Mouse (Mus musculus) heart, postnatal 0 days (tissue): ENCODE results near the gene Fam193b. TPM values are rescaled to one million over a fixed set of nuclear protein-coding genes. Genes with fewer than 3 reads are reported as not detected.

Source experiments
- ATAC-seq: fragments of 200-750 bp; cut with Nextera tagmentation; 2 replicates; pipeline ENCODE4 v1.8.0; 2017; ENCODE audit warnings: low read depth, moderate number of reproducible peaks, moderate library complexity; ENCODE audit not compliant: insufficient read depth
- DNase-seq: peaks from one replicate; pipeline ENCODE4 v3.0.0-alpha.2; 2016; ENCODE audit warnings: low spot score
- H3K27ac ChIP-seq: fragments of 300-500 bp; sonication (generic); 2 replicates; pipeline ENCODE4 v1.5.1; 2014; ENCODE audit warnings: low read depth, mild to moderate bottlenecking
- H3K27me3 ChIP-seq: fragments of 300-500 bp; sonication (generic); 2 replicates; pipeline ENCODE4 v1.6.1; 2014; ENCODE audit warnings: low read length, mixed read lengths; ENCODE audit not compliant: control insufficient read depth, insufficient read depth
- H3K36me3 ChIP-seq: fragments of 300-500 bp; sonication (generic); replicated peaks from 2 replicates; pipeline ENCODE4 v1.6.1; 2014; ENCODE audit warnings: low read length, mixed read lengths; ENCODE audit not compliant: control insufficient read depth, insufficient read depth
- H3K4me1 ChIP-seq: fragments of 300-500 bp; sonication (generic); 2 replicates; pipeline ENCODE4 v1.6.1; 2014; ENCODE audit warnings: antibody characterized with exemption; ENCODE audit not compliant: control insufficient read depth, insufficient read depth
- H3K4me2 ChIP-seq: fragments of 300-500 bp; sonication (generic); 2 replicates; pipeline ENCODE4 v1.6.1; 2014; ENCODE audit warnings: low read depth, mild to moderate bottlenecking, low read length, moderate library complexity
- H3K4me3 ChIP-seq: fragments of 300-500 bp; sonication (generic); 2 replicates; pipeline ENCODE4 v1.5.1; 2014; ENCODE audit warnings: low read depth, low read length
- H3K9ac ChIP-seq: fragments of 300-500 bp; sonication (generic); replicated peaks from 2 replicates; pipeline ENCODE4 v1.6.1; 2014; ENCODE audit warnings: low read depth, low read length, mixed read lengths
- H3K9me3 ChIP-seq: fragments of 300-500 bp; sonication (generic); replicated peaks from 2 replicates; pipeline ENCODE4 v1.6.1; 2016; ENCODE audit warnings: low read length; ENCODE audit not compliant: control insufficient read depth
- CTCF ChIP-seq: IDR thresholded peaks from 2 replicates; pipeline ENCODE4 v1.5.1; 2016; ENCODE audit warnings: antibody characterized with exemption, control low read depth, low read depth
- EP300 ChIP-seq: IDR thresholded peaks from 2 replicates; pipeline ENCODE4 v1.6.1; 2016; ENCODE audit warnings: antibody characterized with exemption, low read depth
- WGBS: fragments of 180-500 bp; shearing (Covaris S2); extraction: QIAGEN DNeasy Blood & Tissue Kit; methylation state at CpG from one replicate; pipeline ENCODE4 v1.1.7; 2014; 5-methylcytosine and 5-hydroxymethylcytosine counted together
- polyA plus RNA-seq: library from polyadenylated mRNA; unstranded; fragments of >200 nt; fragmentation: Nextera tagmentation; extraction: Ambion mirVana; gene quantifications from 2 replicates; pipeline ENCODE4 v1.2.1, GENCODE M21; 2015
- total RNA-seq: library from RNA; depleted of rRNA; stranded (reverse); fragments of >200 nt; gene quantifications from 2 replicates; pipeline ENCODE4 v1.2.3, GENCODE M21; 2014; ENCODE audit warnings: low replicate concordance

Fam193b gene
- total and polyA plus RNA-seq, 2 experiments from 2014 or later, result 10.3 to 17.7 TPM

DNA sequence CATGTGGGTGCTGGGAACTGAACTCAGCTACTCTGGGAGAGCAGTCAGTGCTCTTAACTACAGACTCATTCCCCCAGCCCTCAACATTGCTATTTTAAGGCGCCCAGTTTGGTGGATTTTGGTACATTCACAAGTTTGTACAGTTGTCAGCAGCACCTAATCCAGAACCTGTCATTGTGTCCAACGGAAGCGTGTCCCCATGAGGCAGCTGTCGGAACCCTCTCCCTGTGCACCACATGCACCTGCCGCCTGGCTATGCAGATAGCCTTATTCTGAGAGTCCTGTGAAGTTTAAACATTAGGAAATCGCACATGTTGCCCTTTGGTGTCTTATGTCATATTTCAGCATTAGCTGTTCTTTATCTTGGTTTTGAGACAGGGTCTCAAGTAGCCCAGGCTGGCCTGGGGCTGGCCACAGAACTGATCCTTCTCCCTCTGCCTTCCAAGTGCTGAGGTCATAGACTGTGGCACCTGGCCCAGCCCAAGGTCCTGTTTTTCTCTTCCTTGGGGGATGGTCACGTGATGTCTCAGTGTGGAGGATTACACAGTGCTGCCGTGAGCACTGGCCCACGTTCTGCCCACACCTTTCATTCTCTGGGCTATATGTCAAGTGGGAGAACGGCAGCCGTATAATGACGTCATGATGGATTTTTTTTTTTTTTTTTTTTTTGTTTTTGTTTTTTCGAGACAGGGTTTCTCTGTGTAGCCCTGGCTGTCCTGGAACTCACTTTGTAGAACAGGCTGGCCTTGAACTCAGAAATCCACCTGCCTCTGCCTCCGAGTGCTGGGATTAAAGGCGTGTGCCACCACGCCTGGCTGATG lies 45.0 kb downstream of the Fam193b start:
- H3K27ac ChIP-seq, result no peak overlapping the region
- 72% methylated on average over 15 of the region's 16 CpGs for WGBS
- no peak for TF ChIP-seq CTCF
- no peak for TF ChIP-seq EP300
- H3K9ac ChIP-seq, result no peak overlapping the region
- no peaks in the 10 kb centered on the region for H3K9me3 ChIP-seq
- peaks cover 16% of the 10 kb centered on the region for H3K36me3 ChIP-seq
- no peak overlapping the region for H3K4me3 ChIP-seq
- no peak overlapping the region for H3K4me2 ChIP-seq
- H3K27me3 ChIP-seq, result no peaks in the 10 kb centered on the region
- ATAC-seq, result no peak
- no peaks in the 10 kb centered on the region for H3K4me1 ChIP-seq
- no peak for DNase-seq

DNA sequence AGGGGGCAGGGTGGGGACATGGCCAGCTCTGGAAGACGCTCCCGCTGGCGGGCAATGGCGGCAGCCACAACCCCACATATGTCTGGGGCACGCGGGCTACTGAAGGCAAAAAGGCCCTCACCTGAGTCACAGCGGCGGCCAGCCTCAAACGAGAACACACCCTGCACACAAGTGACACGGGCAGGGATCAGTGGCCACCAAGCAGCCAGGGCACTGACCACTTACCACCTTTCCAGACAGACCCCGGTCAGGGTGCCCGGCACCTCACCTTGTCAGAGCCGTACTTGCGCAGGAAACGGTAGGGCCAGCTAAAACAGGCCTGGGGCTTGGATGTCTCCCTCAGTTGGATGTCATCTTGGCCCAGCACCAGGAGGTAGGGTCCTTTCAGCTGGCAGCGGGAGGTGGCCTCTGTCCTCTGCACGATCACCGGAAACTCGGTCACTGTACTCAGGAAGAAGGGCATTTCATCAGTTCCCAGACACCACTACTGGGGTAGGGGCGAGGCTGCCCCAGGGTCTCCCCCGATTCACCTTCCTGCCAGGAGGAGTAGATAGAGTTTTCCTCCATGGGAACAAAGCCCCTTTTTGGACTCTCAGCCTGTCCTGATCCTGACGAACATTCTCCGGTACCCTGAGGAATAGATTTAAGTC lies 46.8 kb downstream of the Fam193b start:
- ATAC-seq, result no peak
- Histone ChIP-seq H3K4me1 (no peaks in the 10 kb centered on the region), H3K4me2 (no peak overlapping the region), H3K27me3 (no peaks in the 10 kb centered on the region), H3K27ac (peak overlapping the region; percentile 43), H3K4me3 (no peak overlapping the region), H3K36me3 (no peaks in the 10 kb centered on the region; the same call in 1 of the 2 replicates), H3K9ac (no peak overlapping the region), H3K9me3 (no peaks in the 10 kb centered on the region)
- TF ChIP-seq EP300 (no peak), CTCF (no peak)
- no peak for DNase-seq
- 81% methylated on average over 23 of the region's 23 CpGs for WGBS

DNA sequence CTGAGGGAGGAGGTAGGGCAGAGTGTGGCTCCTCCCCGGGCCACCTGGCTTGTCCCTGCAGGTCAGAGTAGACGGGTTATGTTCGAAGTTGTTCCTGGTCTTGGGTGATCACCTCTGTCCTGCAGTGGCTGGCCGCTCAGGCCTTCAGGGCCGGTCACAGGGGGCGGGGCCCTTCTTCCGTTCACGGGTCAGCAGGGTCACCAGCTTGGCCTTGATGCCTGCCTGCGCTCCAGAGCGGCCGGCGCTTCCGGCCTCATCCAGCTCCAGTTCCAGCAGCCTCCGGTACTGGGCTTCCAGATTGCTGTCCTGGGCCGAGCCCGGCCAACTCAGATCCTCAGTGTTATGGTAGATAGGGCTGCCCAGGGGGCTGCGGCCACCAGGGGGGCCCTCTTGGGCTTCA lies 47.6 kb downstream of the Fam193b start:
- H3K4me2 ChIP-seq, result no peak overlapping the region
- H3K27ac ChIP-seq, result peak overlapping the region; percentile 70
- H3K9ac ChIP-seq, result no peak overlapping the region
- no peaks in the 10 kb centered on the region for H3K4me1 ChIP-seq
- no peaks in the 10 kb centered on the region; the same call in 1 of the 2 replicates for H3K36me3 ChIP-seq
- TF ChIP-seq EP300 (no peak), CTCF (no peak)
- WGBS, result 66% methylated on average over 17 of the region's 17 CpGs
- peaks cover 3% of the 10 kb centered on the region; the same call in 1 of the 2 replicates for H3K27me3 ChIP-seq
- no peak overlapping the region for H3K4me3 ChIP-seq
- H3K9me3 ChIP-seq, result no peaks in the 10 kb centered on the region
- ATAC-seq, result peak; percentile 43
- DNase-seq, result no peak

DNA sequence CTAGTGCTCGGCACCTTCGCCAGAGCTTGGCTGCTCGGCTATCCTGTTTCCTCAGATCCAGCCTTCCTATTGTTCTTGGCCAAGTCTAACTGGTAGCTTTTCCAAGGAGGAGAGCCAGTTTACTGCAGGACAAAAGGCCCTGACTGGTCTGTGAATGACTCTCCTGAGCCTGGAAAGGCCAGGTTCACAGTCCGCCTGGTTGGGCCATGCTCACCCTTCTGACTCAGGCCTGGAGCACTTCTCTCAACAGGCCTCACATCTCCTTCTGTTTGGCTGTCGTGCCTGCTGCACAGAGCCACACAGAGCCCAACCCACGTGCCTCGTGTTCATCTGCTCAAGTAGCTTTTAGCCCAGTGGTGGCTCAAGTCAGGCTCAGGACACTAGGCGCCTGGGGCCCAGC lies 48.2 kb downstream of the Fam193b start:
- Histone ChIP-seq H3K4me2 (no peak overlapping the region), H3K9ac (no peak overlapping the region), H3K27ac (peak overlapping the region; percentile 70), H3K27me3 (peaks cover 7% of the 10 kb centered on the region; the same call in 1 of the 2 replicates), H3K9me3 (no peaks in the 10 kb centered on the region), H3K4me3 (no peak overlapping the region), H3K36me3 (no peaks in the 10 kb centered on the region; the same call in 1 of the 2 replicates), H3K4me1 (no peaks in the 10 kb centered on the region)
- DNase-seq, result peak; percentile 43
- TF ChIP-seq CTCF, result no peak
- TF ChIP-seq EP300, result no peak
- WGBS, result 43% methylated on average over 8 of the region's 8 CpGs
- ATAC-seq, result peak; percentile 74

DNA sequence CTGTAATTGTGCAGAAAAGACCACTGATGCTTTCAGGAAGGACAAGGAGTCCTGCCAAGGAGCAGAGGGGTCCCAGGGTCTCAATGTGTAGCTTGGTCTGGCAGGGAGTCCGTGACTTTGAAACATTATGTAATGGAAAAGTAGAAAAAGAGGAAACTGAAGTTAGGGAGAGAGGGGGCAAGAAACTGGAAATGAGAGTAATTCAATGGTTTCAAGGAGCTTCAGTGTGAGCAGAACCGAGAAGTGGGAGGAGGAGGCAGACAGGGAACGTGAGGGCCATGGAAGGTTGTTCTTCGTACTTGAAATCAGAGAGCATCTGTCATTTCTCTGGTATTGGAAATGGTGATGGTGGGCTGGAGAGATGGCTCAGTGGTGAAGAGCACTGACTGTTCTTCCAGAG lies 51.3 kb downstream of the Fam193b start:
- H3K9me3 ChIP-seq, result no peaks in the 10 kb centered on the region
- peaks cover 24% of the 10 kb centered on the region for H3K27me3 ChIP-seq
- no peak overlapping the region for H3K4me3 ChIP-seq
- no peaks in the 10 kb centered on the region for H3K36me3 ChIP-seq
- DNase-seq (no peak), ATAC-seq (no peak)
- TF ChIP-seq EP300, result no peak
- no peak for TF ChIP-seq CTCF
- H3K27ac ChIP-seq, result no peak overlapping the region
- no peaks in the 10 kb centered on the region for H3K4me1 ChIP-seq
- no peak overlapping the region for H3K4me2 ChIP-seq
- no peak overlapping the region for H3K9ac ChIP-seq
- WGBS, result 48% methylated on average over 4 of the region's 4 CpGs
